Mouse (Mus musculus): ENCODE results near the gene Nedd8.

Nedd8 gene

GRCm38 (mm10) chr14:55614565-55615178, 57.3 kb downstream of the Nedd8 start:
- no peak for DNase-seq (ENCODE audit: low spot score)

DNA sequence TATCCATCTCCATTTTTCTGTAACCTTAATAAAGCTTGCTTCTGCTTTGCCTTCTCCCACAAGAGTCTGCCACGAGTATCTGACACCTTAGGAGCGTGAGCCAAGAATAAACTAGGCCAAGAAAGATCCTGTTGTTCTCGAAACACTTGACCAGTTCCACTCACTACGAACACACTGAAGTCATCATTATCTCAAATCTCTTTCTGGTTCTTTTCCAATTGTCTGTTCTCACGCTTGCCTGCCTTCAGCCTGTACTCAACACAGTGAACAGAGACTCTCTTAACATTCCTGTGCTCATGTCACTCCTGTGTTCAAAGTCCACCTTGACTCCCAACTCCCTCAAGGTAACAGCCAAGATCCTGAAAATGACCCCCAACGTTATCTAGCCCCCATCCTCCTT, 58.6 kb downstream of the Nedd8 start:
- DNase-seq (ENCODE audit: low spot score): no peak

All from urinary bladder, postnatal 14 days (tissue).